Mouse (Mus musculus) heart, adult 2 months (tissue): ENCODE results near the gene Clec2g.

ENCODE experiments used
- CTCF ChIP-seq: fragments of 200-600 bp; IDR thresholded peaks from 2 replicates; pipeline ENCODE4 v1.8.1; 2022; ENCODE audit warnings: antibody characterized with exemption, mild to moderate bottlenecking, moderate library complexity
- POLR2A ChIP-seq: fragments of 200-500 bp; IDR thresholded peaks from 2 replicates; pipeline ENCODE4 v1.6.1; 2011; ENCODE audit warnings: mild to moderate bottlenecking, low read depth, low read length, control low read depth; ENCODE audit not compliant: insufficient read depth

- TF ChIP-seq POLR2A (no peak), CTCF (no peak)
Observed at GRCm38 (mm10) chr6:128941646-128942421, 7.7 kb downstream of the Clec2g start.
